Mouse (Mus musculus) liver, embryonic 14.5 days (tissue): Measurements from ENCODE around the gene Tex19.2. TPM values are rescaled to one million over a fixed set of nuclear protein-coding genes. Genes with fewer than 3 reads are reported as not detected.

ENCODE experiments used
- ATAC-seq: fragments of 200-750 bp; cut with Nextera tagmentation; 2 replicates; pipeline ENCODE4 v1.8.0; 2017; ENCODE audit warnings: moderate number of reproducible peaks, mild to moderate bottlenecking, moderate library complexity; ENCODE audit not compliant: insufficient read depth
- DNase-seq, 3 experiments: peaks; one replicate each; pipeline ENCODE4 v3.0.0-alpha.2; 2012 to 2013; ENCODE audit warnings: low read depth in 3 of 3, low spot score in 3 of 3
- H3K27ac ChIP-seq: fragments of 300-500 bp; sonication (generic); 2 replicates; pipeline ENCODE4 v1.5.1; 2014; ENCODE audit warnings: moderate library complexity, mild to moderate bottlenecking, control low read depth, inconsistent platforms
- H3K27me3 ChIP-seq: fragments of 300-500 bp; sonication (generic); 2 replicates; pipeline ENCODE4 v1.6.1; 2014; ENCODE audit warnings: mild to moderate bottlenecking, low read length, moderate library complexity; ENCODE audit not compliant: control insufficient read depth, insufficient read depth
- H3K36me3 ChIP-seq: fragments of 300-500 bp; sonication (generic); replicated peaks from 2 replicates; pipeline ENCODE4 v1.6.1; 2014; ENCODE audit warnings: low read depth; ENCODE audit not compliant: control insufficient read depth, insufficient read depth
- H3K4me1 ChIP-seq, 2 experiments: fragments of 200-500 bp in 1 of 2; fragments of 300-500 bp in 1 of 2; sonication (generic) in 1 of 2; replicated peaks; 2 replicates each; pipeline ENCODE4 v1.6.1; 2012 to 2014; ENCODE audit warnings: antibody characterized with exemption in 1 of 2, inconsistent platforms in 1 of 2, low read length in 1 of 2; ENCODE audit not compliant: control insufficient read depth in 2 of 2, insufficient read depth in 2 of 2
- H3K4me2 ChIP-seq: fragments of 300-500 bp; sonication (generic); 2 replicates; pipeline ENCODE4 v1.6.1; 2014; ENCODE audit warnings: low read depth, mild to moderate bottlenecking, control low read depth, moderate library complexity
- H3K4me3 ChIP-seq, 2 experiments: fragments of 200-500 bp in 1 of 2; fragments of 300-500 bp in 1 of 2; sonication (generic) in 1 of 2; 2 replicates each; pipeline ENCODE4 v1.5.1; 2012 to 2014; ENCODE audit warnings: low read depth in 2 of 2, low read length in 2 of 2, mild to moderate bottlenecking in 2 of 2, control low read depth in 1 of 2, inconsistent platforms in 1 of 2, moderate library complexity in 1 of 2; ENCODE audit not compliant: insufficient read depth in 1 of 2
- H3K9ac ChIP-seq: fragments of 300-500 bp; sonication (generic); replicated peaks from 2 replicates; pipeline ENCODE4 v1.6.1; 2014; ENCODE audit warnings: mild to moderate bottlenecking, control low read depth, moderate library complexity
- H3K9me3 ChIP-seq: fragments of 300-500 bp; sonication (generic); 2 replicates; pipeline ENCODE4 v1.6.1; 2016; ENCODE audit warnings: low read length, mixed read lengths; ENCODE audit not compliant: control insufficient read depth
- CTCF ChIP-seq: IDR thresholded peaks from 2 replicates; pipeline ENCODE4 v1.5.1; 2016; ENCODE audit warnings: antibody characterized with exemption, low read depth, control low read depth
- EP300 ChIP-seq: IDR thresholded peaks from 2 replicates; pipeline ENCODE4 v1.6.1; 2016; ENCODE audit warnings: antibody characterized with exemption, low read depth
- WGBS: fragments of 180-500 bp; shearing (Covaris S2); extraction: QIAGEN DNeasy Blood & Tissue Kit; methylation state at CpG from one replicate; pipeline ENCODE4 v1.1.7; 2014; ENCODE audit not compliant: insufficient replicate concordance; 5-methylcytosine and 5-hydroxymethylcytosine counted together
- polyA plus RNA-seq, 2 experiments: library from polyadenylated mRNA; depleted of rRNA in 1 of 2; stranded (reverse) in 1 of 2; unstranded in 1 of 2; fragments of >200 nt; fragmentation: Nextera tagmentation in 1 of 2; extraction: Ambion mirVana in 1 of 2; gene quantifications; 2 replicates each; pipeline versions ENCODE4 v1.2.1 to v1.2.3; 2012 to 2014

Gene Tex19.2
- polyA plus RNA-seq, 2 experiments = 0.10 TPM; not detected in 1

GRCm38 (mm10) chr11:121067895-121068294 lies 50.6 kb downstream of the Tex19.2 start:
- Histone ChIP-seq H3K9ac (no peak overlapping the region), H3K27ac (no peak overlapping the region), H3K9me3 (no peaks in the 10 kb centered on the region), H3K36me3 (no peaks in the 10 kb centered on the region), H3K27me3 (no peaks in the 10 kb centered on the region), H3K4me3 (no peak overlapping the region), H3K4me2 (no peak overlapping the region), H3K4me1 (no peaks in the 10 kb centered on the region)
- no peak for TF ChIP-seq CTCF
- TF ChIP-seq EP300 = no peak
- ATAC-seq = no peak
- no peak for DNase-seq
- WGBS = 80% methylated on average over 2 of the region's 2 CpGs

Other genes starting within 250 kb of the Tex19.2 start
- 1.2 and 1.4 TPM in 2 replicates for gene Ccdc57, start 185.8 kb downstream of the Tex19.2 start, polyA plus RNA-seq (2012; rRNA removed)
- 1.3 and 1.4 TPM in 2 replicates for gene Ccdc57, start 185.8 kb downstream of the Tex19.2 start, polyA plus RNA-seq (2014; fragmentation: Nextera tagmentation; extraction: Ambion mirVana)
- gene Slc16a3, start 170.2 kb downstream of the Tex19.2 start, polyA plus RNA-seq (2012; rRNA removed) = 23.5 and 25.0 TPM in 2 replicates
- 25.8 and 31.6 TPM in 2 replicates for gene Slc16a3, start 170.2 kb downstream of the Tex19.2 start, polyA plus RNA-seq (2014; fragmentation: Nextera tagmentation; extraction: Ambion mirVana)
- 22.5 and 27.0 TPM in 2 replicates for gene Csnk1d, start 127.3 kb downstream of the Tex19.2 start, polyA plus RNA-seq (2012; rRNA removed)
- 17.1 and 19.6 TPM in 2 replicates for gene Csnk1d, start 127.3 kb downstream of the Tex19.2 start, polyA plus RNA-seq (2014; fragmentation: Nextera tagmentation; extraction: Ambion mirVana)
- 0.37 and 0.54 TPM in 2 replicates for gene Cd7, start 79.3 kb downstream of the Tex19.2 start, polyA plus RNA-seq (2012; rRNA removed)
- 0.56 and 0.57 TPM in 2 replicates for gene Cd7, start 79.3 kb downstream of the Tex19.2 start, polyA plus RNA-seq (2014; fragmentation: Nextera tagmentation; extraction: Ambion mirVana)
- gene Sectm1b, start 55.1 kb downstream of the Tex19.2 start, polyA plus RNA-seq (2012; rRNA removed) = 0.05 and 0.08 TPM in 2 replicates
- 0.04 TPM in 1 of 2 replicates, not detected in the other for gene Sectm1b, start 55.1 kb downstream of the Tex19.2 start, polyA plus RNA-seq (2014; fragmentation: Nextera tagmentation; extraction: Ambion mirVana)
- 1.0 and 1.3 TPM in 2 replicates for gene Sectm1a, start 37.5 kb downstream of the Tex19.2 start, polyA plus RNA-seq (2012; rRNA removed)
- 0.61 and 1.0 TPM in 2 replicates for gene Sectm1a, start 37.5 kb downstream of the Tex19.2 start, polyA plus RNA-seq (2014; fragmentation: Nextera tagmentation; extraction: Ambion mirVana)
- gene Tex19.1, start 27.5 kb upstream of the Tex19.2 start, polyA plus RNA-seq (2012; rRNA removed) = 0.06 and 0.08 TPM in 2 replicates
- gene Tex19.1, start 27.5 kb upstream of the Tex19.2 start, polyA plus RNA-seq (2014; fragmentation: Nextera tagmentation; extraction: Ambion mirVana) = not detected in 2 replicates
- gene Uts2r, start 41.6 kb upstream of the Tex19.2 start, polyA plus RNA-seq (2012; rRNA removed) = not detected in 2 replicates
- not detected in 2 replicates for gene Uts2r, start 41.6 kb upstream of the Tex19.2 start, polyA plus RNA-seq (2014; fragmentation: Nextera tagmentation; extraction: Ambion mirVana)
- 7.4 and 8.1 TPM in 2 replicates for gene Hexdc, start 85.8 kb upstream of the Tex19.2 start, polyA plus RNA-seq (2012; rRNA removed)
- gene Hexdc, start 85.8 kb upstream of the Tex19.2 start, polyA plus RNA-seq (2014; fragmentation: Nextera tagmentation; extraction: Ambion mirVana) = 2.3 and 2.7 TPM in 2 replicates
- 4.0 and 5.6 TPM in 2 replicates for gene Ogfod3, start 86.0 kb upstream of the Tex19.2 start, polyA plus RNA-seq (2012; rRNA removed)
- 13.3 and 15.3 TPM in 2 replicates for gene Ogfod3, start 86.0 kb upstream of the Tex19.2 start, polyA plus RNA-seq (2014; fragmentation: Nextera tagmentation; extraction: Ambion mirVana)
- gene Cybc1, start 110.6 kb upstream of the Tex19.2 start, polyA plus RNA-seq (2012; rRNA removed) = 14.8 and 16.1 TPM in 2 replicates
- 19.7 and 20.3 TPM in 2 replicates for gene Cybc1, start 110.6 kb upstream of the Tex19.2 start, polyA plus RNA-seq (2014; fragmentation: Nextera tagmentation; extraction: Ambion mirVana)
- gene Narf, start 118.6 kb upstream of the Tex19.2 start, polyA plus RNA-seq (2012; rRNA removed) = 27.9 and 46.6 TPM in 2 replicates
- gene Narf, start 118.6 kb upstream of the Tex19.2 start, polyA plus RNA-seq (2014; fragmentation: Nextera tagmentation; extraction: Ambion mirVana) = 108 and 110 TPM in 2 replicates
- 9.9 and 10.0 TPM in 2 replicates for gene Foxk2, start 141.3 kb upstream of the Tex19.2 start, polyA plus RNA-seq (2012; rRNA removed)
- gene Foxk2, start 141.3 kb upstream of the Tex19.2 start, polyA plus RNA-seq (2014; fragmentation: Nextera tagmentation; extraction: Ambion mirVana) = 3.1 and 4.2 TPM in 2 replicates
- 13.9 and 15.3 TPM in 2 replicates for gene Wdr45b, start 235.8 kb upstream of the Tex19.2 start, polyA plus RNA-seq (2012; rRNA removed)
- gene Wdr45b, start 235.8 kb upstream of the Tex19.2 start, polyA plus RNA-seq (2014; fragmentation: Nextera tagmentation; extraction: Ambion mirVana) = 19.5 and 19.7 TPM in 2 replicates